Comparison of ENCODE assay signal across 16 mouse cellular contexts in the genomic region with DNA sequence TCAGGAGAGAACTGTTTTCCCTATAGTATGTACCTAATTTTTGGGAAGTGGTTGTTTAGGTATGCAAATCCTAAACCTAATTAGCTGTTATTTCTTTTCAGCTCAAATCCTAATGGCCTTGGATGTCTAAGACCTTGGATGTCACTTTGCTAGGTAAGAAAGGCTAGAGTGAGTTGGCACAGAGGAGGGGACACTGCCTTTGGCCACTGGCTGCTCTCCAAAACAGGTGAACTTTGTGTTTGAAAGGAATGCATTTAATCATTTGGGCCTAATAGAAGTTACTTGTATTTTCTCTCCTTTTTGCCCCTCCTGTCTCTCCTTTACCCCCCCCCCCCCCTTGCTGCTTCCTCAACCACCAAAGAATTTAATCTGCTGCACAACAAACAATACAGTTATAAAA.
DNase-seq lines count a peak whose midpoint lies in the region; ATAC-seq lines count a peak whose summit lies in the region.
"Had no signal": no experiment of that assay in that cellular context is flagged by ENCODE, and none has a peak within 500 bp of the region (broad histone marks: within the 10 kb centered on the region; RNA-seq: fewer than 3 reads in every experiment).

No protein-coding gene starts in this region.

- no peaks in the 10 kb centered on the region for H3K4me1 ChIP-seq in kidney, embryonic 15.5 days
- H3K4me1 ChIP-seq: embryonic facial prominence, embryonic 10.5 days; forebrain, embryonic 13.5 days; hindbrain, embryonic 15.5 days had no signal

- H3K4me3 ChIP-seq in kidney, embryonic 15.5 days (replicated peaks) = no peak overlapping the region
- H3K4me3 ChIP-seq: embryonic facial prominence, embryonic 10.5 days; forebrain, embryonic 13.5 days; heart, embryonic 12.5 days; hindbrain, embryonic 15.5 days had no signal

- no peak for ATAC-seq in kidney, embryonic 15.5 days (replicated peaks; ENCODE audit: low FRiP score)
- ATAC-seq: forebrain, embryonic 13.5 days; forebrain, postnatal 0 days had no signal

- H3K9me3 ChIP-seq in kidney, embryonic 15.5 days (replicated peaks) = no peaks in the 10 kb centered on the region
- H3K9me3 ChIP-seq: embryonic facial prominence, embryonic 10.5 days; forebrain, embryonic 13.5 days; heart, embryonic 12.5 days; hindbrain, embryonic 15.5 days had no signal

- H3K9ac ChIP-seq in kidney, embryonic 15.5 days = no peak overlapping the region
- H3K9ac ChIP-seq: forebrain, embryonic 13.5 days; forebrain, postnatal 0 days; heart, embryonic 12.5 days; hindbrain, embryonic 15.5 days had no signal

- no peak overlapping the region for H3K4me2 ChIP-seq in kidney, embryonic 15.5 days
- H3K4me2 ChIP-seq: forebrain, embryonic 13.5 days; heart, embryonic 12.5 days; hindbrain, embryonic 15.5 days had no signal

- no peak overlapping the region for H3K27ac ChIP-seq in kidney, embryonic 15.5 days
- H3K27ac ChIP-seq: embryonic facial prominence, embryonic 10.5 days; forebrain, embryonic 13.5 days; hindbrain, embryonic 15.5 days had no signal

- no peaks in the 10 kb centered on the region for H3K27me3 ChIP-seq in kidney, embryonic 15.5 days
- H3K27me3 ChIP-seq: forebrain, embryonic 13.5 days; heart, embryonic 12.5 days; hindbrain, embryonic 15.5 days had no signal

- H3K36me3 ChIP-seq in kidney, embryonic 15.5 days = no peaks in the 10 kb centered on the region
- H3K36me3 ChIP-seq: embryonic facial prominence, embryonic 10.5 days had no signal

- DNase-seq in kidney, adult 11 months = peak; percentile 40
- DNase-seq in kidney, postnatal 10 days = no peak
- peak; percentile 64 for DNase-seq in kidney, adult 9 months
- peak; percentile 60 to 63 for DNase-seq in kidney, postnatal 36 days
- no peak for DNase-seq in yolk sac, embryonic 10.5 days (ENCODE audit: low spot score)
- DNase-seq: adrenal gland, adult 2 months; adrenal gland, postnatal 25 days; cerebellum, adult 2 months; cerebellum, postnatal 10 days; forebrain, postnatal 0 days; heart, postnatal 36 days had no signal

Comparison
In these comparisons a context has a peak if more than half of its experiments do, and no peak if none do; other contexts are left out.
1. DNase-seq: peak in kidney, adult 11 months (single experiment), kidney, adult 9 months (single experiment) and kidney, postnatal 36 days (2 of 2); none in kidney, postnatal 10 days (single experiment) and yolk sac, embryonic 10.5 days (single experiment).